Mouse (Mus musculus): Measurements from ENCODE around the gene Samm50. TPM values are rescaled to one million over a fixed set of nuclear protein-coding genes. Genes with fewer than 3 reads are reported as not detected.

Samm50 gene
- total RNA-seq, 2 experiments from 2014 or later: 93.6 to 102 TPM

DNA sequence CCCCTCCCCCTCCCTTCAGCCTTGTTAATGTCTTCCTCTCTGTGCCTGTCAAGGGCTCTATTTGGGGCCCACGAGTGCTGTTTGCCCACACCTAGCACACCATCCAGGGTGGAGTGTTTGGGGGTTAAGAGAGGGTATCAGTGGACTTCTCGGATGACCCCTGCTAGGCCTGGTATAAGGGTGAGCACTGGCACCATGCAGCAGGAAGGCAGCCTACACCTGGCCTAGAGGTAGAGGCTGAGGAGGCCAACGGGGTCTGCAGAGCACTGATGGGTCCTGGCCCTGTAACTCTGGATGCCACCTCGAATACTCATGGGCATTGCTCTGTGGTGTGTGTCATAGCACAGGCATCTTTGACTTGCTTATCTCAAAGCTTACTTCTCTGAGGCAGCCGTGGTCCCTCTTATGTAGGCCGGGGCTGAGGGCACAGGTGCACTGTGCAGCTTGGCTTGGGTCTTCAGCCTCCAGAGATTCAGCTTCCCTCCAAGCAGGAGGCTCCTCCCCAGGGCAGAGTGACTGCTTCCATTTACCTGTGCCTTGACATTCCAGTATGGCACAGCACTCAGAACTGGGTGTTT lies 21.2 kb downstream of the Samm50 start:
- Histone ChIP-seq H3K27ac (no peak overlapping the region), H3K4me3 (no peak overlapping the region)
- DNase-seq (ENCODE audit: low spot score in 2 of 2): no peak
- no peak for TF ChIP-seq CTCF (conservative IDR thresholded peaks at IDR 0.05)

DNA sequence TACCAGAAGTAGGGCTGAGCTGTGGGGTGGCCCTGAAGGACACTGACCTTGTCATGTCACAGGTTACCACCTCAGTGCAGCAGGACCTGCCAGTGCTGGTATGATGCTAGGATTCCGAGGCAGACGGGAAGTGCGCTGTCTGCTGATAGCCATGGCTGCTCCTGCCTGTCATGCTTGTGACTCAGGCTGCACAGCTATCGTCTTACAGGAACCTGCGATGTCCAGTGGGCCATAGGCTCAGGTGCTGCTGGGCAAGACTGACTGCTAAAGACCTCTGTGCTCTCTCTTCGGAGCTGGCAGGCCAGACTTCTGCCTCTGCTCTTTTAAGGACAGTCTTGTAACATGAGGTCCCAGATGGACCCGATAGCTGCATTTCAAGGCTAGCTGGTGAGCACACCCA lies 22.4 kb downstream of the Samm50 start:
- TF ChIP-seq CTCF (conservative IDR thresholded peaks at IDR 0.05): no peak
- DNase-seq (ENCODE audit: low spot score in 2 of 2): no peak
- H3K4me3 ChIP-seq: no peak overlapping the region
- H3K27ac ChIP-seq: no peak overlapping the region

DNA sequence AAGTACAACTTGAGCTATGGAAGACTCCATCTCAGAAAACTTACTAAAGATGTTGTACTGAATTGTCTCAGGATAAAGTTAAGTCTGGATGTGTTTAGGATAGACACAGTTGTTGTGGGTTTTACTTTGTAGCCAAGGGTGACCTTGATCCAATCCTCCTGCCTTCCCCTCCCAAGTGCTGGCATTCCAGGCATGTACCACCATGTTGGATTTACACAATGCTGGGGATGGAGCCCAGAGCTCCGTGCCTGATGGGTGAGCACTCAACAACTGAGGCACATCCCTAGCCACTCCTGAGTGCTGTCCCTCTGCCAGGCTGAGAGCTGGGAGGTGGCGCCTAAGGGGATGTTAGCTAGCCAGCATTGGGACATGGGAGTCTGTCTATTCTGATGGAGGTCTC lies 23.2 kb downstream of the Samm50 start:
- no peak for DNase-seq (ENCODE audit: low spot score in 2 of 2)
- Histone ChIP-seq H3K27ac (no peak overlapping the region), H3K4me3 (no peak overlapping the region)
- TF ChIP-seq CTCF (conservative IDR thresholded peaks at IDR 0.05): no peak

DNA sequence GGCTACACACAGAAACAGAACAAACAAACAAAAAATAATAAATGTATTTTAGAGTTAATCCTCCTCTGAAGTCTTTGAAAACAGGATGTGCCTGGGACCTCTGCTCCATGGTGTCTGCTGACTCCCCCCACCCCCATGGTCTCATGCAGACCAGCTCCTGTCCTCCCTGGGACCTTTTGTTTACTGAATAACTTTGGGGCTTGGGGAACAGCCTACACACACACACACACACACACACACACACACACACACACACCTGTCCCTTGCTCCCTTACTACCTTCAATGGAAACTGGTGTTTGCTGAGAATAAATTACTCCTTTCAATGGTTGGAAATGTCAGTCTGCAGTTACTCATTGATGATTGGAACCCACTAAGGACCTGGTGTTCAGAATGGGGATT lies 24.0 kb downstream of the Samm50 start:
- DNase-seq (ENCODE audit: low spot score in 2 of 2): no peak
- no peak for TF ChIP-seq CTCF (conservative IDR thresholded peaks at IDR 0.05)
- Histone ChIP-seq H3K27ac (0 out of 2 replicates have a peak overlapping the region, but pooled peaks have one; percentile 68), H3K4me3 (no peak overlapping the region)

DNA sequence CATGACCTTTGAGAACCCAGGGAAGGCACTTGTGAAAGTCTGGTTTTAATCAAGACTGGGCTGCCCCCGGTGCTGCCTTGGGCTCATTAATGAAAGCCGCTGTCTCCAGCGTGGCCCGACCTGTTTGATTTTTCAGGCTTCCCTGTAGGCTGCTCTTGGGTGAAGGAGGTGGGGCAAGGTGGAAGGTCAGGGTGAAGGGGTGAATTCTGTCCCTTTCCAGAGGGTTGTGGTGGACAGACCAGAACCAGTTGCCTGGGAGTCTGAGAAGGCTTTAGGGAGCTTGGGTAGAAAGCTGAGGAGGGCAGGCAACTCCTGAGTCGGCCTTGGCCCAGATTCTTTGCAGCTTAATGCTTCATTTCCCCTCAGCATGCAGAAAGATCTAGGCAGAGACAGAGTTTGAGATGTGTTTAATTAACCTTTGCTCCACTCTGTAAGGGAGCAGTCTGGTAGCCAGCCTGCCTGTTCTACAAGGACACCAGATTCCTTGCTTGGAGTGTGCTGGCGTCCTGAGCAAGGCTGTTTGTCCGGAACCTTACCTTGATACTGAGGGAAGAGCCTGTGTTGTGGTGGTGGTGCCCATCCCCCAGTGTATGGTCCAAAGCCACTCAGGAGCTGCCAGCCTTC lies 24.5 kb downstream of the Samm50 start:
- H3K27ac ChIP-seq: peak overlapping the region; percentile 68
- H3K4me3 ChIP-seq: no peak overlapping the region
- no peak for TF ChIP-seq CTCF (conservative IDR thresholded peaks at IDR 0.05)
- DNase-seq (ENCODE audit: low spot score in 2 of 2): no peak

DNA sequence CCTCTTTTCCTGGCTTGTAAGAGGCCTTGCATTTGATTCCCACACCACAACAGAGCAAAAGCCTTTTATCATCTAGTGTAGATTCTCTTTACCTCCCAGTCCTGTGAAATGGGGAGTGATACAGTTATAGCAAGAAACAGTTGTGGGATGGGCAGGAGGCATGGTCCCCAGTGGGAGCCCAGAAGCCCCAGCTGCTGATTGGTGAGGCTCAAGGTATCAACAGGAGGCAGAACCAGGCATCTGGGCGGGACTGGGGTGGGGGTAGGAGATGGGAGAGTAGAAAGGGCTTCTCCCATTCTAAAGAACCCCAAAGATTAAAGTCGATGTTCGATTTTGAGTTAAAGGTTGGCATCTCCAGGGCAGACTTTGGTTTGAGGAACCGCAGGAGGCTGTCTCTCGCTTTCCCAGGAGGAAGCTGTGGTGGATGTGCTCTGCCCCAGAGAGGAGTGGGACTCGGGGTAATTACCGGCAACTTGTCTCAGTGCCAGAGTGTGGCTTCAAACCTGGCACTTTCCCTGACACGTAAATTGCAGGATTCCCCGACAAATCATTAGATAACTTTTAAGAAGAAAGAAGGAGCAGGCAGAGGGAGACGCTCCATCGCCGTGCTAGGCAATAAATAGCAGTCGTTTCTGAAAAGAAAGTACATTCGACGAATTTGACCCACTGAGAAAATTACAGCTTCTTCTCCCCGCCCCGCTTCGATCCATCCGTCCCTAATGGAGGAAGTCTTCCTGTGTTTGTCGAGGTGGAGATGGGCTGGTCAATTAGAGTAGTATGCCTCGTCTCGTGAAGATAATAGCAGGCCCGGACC lies 26.1 kb downstream of the Samm50 start:
- no peak overlapping the region for H3K4me3 ChIP-seq
- DNase-seq (ENCODE audit: low spot score in 2 of 2): no peak
- peak overlapping the region; percentile 25; the same call in 1 of the 2 replicates for H3K27ac ChIP-seq
- no peak for TF ChIP-seq CTCF (conservative IDR thresholded peaks at IDR 0.05)

DNA sequence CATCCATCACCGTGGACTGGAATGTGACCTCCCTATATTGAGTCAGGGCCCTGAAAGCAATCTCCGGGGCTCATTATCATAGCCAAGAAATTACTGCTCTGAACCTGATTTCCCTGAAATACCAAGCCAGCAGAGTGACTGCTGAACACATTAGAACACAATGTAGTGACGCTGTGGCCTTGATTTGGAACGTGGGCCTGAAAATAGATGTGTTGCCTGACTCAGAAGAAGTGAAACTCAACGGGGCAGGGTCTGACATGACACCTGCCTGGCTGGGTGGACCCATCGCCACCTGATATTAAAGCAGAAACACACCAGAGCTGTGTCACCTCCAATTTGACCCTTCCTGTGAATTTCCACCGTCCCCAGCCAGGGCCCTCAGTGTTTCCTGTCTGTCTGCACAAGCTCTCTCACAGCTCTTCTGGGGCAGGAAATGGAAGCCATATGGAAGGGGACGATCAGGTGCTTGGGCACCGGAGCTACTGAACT lies 26.8 kb downstream of the Samm50 start:
- TF ChIP-seq CTCF (conservative IDR thresholded peaks at IDR 0.05): no peak
- DNase-seq (ENCODE audit: low spot score in 2 of 2): no peak
- H3K4me3 ChIP-seq: no peak overlapping the region
- H3K27ac ChIP-seq: peak overlapping the region; percentile 25; the same call in 1 of the 2 replicates

DNA sequence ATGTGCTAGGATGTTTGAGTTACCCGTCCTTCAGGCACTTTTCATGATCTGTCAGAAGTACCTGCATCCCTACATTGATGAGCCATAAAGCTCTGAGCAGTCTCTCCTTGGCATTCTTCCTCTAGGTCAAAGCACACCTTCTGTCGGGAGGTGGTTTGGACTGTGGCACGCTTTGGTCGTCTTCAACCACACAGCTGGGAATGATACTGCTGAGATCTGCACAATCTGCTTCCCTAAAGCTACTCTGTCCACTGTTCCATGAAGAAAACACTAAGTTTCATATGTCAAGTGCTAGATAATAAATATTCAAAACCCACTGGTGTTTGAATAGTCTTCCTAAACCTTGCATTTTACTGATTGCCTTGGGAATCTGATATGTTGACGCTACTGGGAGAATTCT lies 29.5 kb downstream of the Samm50 start:
- no peak for DNase-seq (ENCODE audit: low spot score in 2 of 2)
- TF ChIP-seq CTCF (conservative IDR thresholded peaks at IDR 0.05): no peak
- Histone ChIP-seq H3K4me3 (no peak overlapping the region), H3K27ac (no peak overlapping the region)

DNA sequence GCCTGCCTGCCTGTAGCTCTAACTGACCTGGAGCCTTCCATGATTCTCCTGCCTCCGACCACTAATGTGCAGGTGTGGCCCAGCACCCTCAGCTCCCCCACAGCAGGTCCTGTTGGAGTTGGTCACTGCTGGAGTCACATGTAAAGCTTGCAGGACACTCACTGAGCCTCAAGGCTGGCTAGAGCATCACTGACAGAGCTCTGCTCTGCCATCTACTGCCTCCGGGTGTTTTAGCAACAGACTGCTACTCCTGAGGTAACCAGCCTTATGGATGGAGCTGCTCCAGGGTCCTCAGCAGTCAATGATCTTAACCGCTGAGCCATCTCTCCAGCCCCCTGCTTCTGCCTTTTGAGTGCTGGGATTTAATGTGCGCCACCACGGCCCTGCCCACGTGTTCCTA lies 31.4 kb downstream of the Samm50 start:
- TF ChIP-seq CTCF (conservative IDR thresholded peaks at IDR 0.05): peak; percentile 67
- Histone ChIP-seq H3K27ac (no peak overlapping the region), H3K4me3 (no peak overlapping the region)
- DNase-seq (ENCODE audit: low spot score in 2 of 2): no peak

DNA sequence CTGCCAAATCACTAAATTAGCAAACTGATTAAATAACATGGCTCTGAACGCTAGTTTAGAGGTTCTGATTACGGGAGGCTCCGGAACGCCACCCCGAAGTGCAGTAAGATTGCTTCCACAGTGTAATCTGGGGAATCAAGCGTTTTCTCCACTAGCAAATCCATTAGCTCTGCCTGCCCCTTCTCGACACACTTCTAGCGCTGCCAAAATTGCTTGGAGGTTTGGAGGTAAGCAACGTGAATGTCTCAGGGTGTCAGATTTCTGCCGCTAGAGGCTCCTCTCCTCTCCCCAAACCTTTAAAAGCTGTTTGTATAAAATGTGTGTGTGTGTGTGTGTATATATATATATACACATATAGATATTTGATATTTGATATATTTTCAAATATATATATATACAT lies 32.7 kb downstream of the Samm50 start:
- no peak overlapping the region for H3K27ac ChIP-seq
- no peak overlapping the region for H3K4me3 ChIP-seq
- TF ChIP-seq CTCF (conservative IDR thresholded peaks at IDR 0.05): peak; percentile 51
- DNase-seq (ENCODE audit: low spot score in 2 of 2): no peak

DNA sequence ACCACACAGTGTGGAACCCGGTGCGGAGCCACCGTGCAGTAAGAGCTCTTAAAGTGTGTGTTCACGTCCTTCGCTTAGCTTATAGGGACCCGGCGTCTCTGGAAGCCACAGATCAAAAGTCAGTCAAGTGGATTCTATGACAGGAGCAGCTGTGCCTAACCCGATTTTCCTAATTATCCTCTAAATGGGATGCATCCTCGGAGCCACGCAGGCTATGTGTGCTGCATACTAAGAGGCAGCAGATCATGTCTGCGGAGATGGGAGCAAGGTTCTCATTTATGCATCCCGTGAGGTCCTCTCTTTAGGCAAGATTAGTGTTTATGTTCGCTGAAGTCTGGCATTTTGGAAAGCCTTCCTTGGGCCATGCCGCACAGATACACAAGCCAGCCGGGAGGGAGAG lies 34.9 kb downstream of the Samm50 start:
- DNase-seq (ENCODE audit: low spot score in 2 of 2): no peak
- TF ChIP-seq CTCF (conservative IDR thresholded peaks at IDR 0.05): no peak

DNA sequence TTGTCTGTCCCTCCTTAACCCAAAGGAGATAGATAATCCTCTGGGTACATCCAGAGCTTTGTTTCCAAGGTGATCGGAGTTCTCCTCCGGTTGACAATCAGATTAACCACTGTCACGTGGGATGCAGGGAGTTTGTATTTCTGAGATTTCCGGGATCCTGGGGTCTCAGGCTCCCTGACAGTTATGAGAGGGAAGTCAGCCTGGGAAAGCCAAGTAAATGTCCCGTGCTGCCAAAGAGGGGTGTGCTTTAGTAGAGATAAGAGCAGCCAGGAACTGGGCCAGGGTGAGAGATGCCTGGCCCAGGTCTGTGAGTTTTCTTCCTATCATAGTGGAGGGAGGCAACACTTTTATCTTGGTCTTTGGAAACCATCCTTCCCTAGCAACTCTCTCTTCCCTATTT lies 38.6 kb downstream of the Samm50 start:
- H3K27ac ChIP-seq: peak overlapping the region; percentile 97
- no peak for TF ChIP-seq CTCF (conservative IDR thresholded peaks at IDR 0.05)
- H3K4me3 ChIP-seq: peak overlapping the region; percentile 72
- no peak for DNase-seq (ENCODE audit: low spot score in 2 of 2)

More for the DNA sequence above, 34.9 kb downstream of the Samm50 start:
- H3K4me3 ChIP-seq: no peak overlapping the region
- H3K27ac ChIP-seq: no peak overlapping the region

DNA sequence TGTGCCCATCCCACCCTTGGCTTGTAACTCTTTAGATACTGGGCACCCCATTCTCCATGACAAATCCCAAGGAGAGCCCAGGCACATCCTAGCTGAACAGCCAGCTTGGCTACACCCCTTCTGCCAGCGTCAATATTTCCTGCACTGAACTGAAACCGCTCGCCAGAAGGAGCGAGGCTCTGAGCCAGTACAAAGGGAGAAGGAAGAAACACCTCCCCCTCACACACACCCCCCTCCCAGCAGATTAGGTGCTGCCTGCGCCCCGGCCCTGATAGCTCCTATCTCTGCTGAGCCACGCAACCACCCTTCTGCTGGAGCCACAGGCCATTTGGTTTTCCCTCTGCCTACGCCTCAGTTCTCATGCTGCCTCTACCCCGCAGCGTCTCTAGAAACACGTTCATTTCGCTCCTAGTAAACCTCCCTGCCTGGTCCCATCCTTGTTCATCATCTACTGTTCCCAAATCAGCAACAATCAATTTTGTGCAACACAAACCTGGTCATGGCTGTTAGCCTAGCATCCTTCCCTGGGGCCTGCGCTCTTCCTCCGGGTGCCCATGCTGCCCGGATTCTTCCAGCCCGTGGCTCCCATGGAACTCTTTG lies 39.2 kb downstream of the Samm50 start:
- Histone ChIP-seq H3K27ac (peak overlapping the region; percentile 97), H3K4me3 (peak overlapping the region; percentile 72)
- peak; percentile 70 to 87 for DNase-seq (ENCODE audit: low spot score in 2 of 2)
- no peak for TF ChIP-seq CTCF (conservative IDR thresholded peaks at IDR 0.05)
